Mouse (Mus musculus): ENCODE data around the gene Slc35b2. TPM values are rescaled to one million over a fixed set of nuclear protein-coding genes. Genes with fewer than 3 reads are reported as not detected.

Slc35b2 gene
- total and polyA plus RNA-seq, 2 experiments from 2014 or later = 83.8 to 87.0 TPM

GRCm38 (mm10) chr17:45556514-45557245 lies 7.0 kb upstream of the Slc35b2 start:
- Histone ChIP-seq H3K4me1 (ENCODE audit: insufficient read depth) (0 out of 2 replicates have a peak, but pooled peaks cover 6% of the 10 kb centered on the region), H3K9me3 (ENCODE audit: low read length) (no peaks in the 10 kb centered on the region), H3K27ac (ENCODE audit: low read depth, low read length) (no peak overlapping the region), H3K4me3 (ENCODE audit: low read depth, low read length) (no peak overlapping the region), H3K9ac (no peak overlapping the region), H3K27me3 (ENCODE audit: insufficient read depth, low read length) (no peaks in the 10 kb centered on the region), H3K4me2 (ENCODE audit: low read depth) (peak overlapping the region; percentile 93), H3K36me3 (ENCODE audit: insufficient read depth) (no peaks in the 10 kb centered on the region)
- 79% methylated on average over 3 of the region's 3 CpGs for WGBS
- no peak for ATAC-seq
- no peak for DNase-seq
- no peak for TF ChIP-seq CTCF (IDR thresholded peaks at IDR 0.05; ENCODE audit: low read depth)

DNA sequence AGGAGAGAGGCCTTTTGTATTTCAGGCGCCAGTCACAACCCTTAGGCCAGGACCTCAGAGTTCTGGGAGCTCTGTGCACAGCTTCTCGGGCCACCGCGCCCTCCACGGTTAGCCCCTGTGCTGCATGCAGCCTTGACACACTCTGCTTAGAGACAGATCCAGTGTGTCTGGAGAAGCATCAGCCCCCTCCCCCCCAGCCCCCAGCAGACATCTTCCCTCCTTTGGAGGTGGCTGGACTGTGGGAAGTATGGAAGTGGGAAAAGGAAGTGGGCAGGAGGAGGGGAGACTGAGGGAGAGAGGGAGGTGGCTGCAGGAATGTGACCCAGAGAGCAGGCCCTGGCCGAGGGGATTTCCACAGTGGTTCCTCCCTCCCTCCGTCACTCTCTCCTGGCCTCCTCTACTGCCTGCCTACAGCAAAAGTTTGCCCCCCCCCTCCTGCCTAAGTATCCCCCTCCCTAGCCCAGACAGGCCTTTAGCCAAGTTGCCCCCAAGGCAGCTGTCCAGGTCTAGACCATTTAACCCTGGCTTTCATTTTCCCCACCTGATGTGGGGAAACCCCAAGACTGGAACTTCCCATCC lies 6.3 kb upstream of the Slc35b2 start:
- TF ChIP-seq CTCF (IDR thresholded peaks at IDR 0.05; ENCODE audit: low read depth) = no peak
- ATAC-seq (no peak), DNase-seq (no peak)
- Histone ChIP-seq H3K27me3 (ENCODE audit: insufficient read depth, low read length) (no peaks in the 10 kb centered on the region), H3K4me2 (ENCODE audit: low read depth) (no peak overlapping the region), H3K36me3 (ENCODE audit: insufficient read depth) (no peaks in the 10 kb centered on the region), H3K27ac (ENCODE audit: low read depth, low read length) (no peak overlapping the region), H3K4me3 (ENCODE audit: low read depth, low read length) (no peak overlapping the region), H3K9ac (no peak overlapping the region), H3K4me1 (ENCODE audit: insufficient read depth) (0 out of 2 replicates have a peak, but pooled peaks cover 6% of the 10 kb centered on the region), H3K9me3 (ENCODE audit: low read length) (no peaks in the 10 kb centered on the region)
- 69% methylated on average over 7 of the region's 7 CpGs for WGBS

GRCm38 (mm10) chr17:45557998-45558862 lies 5.4 kb upstream of the Slc35b2 start:
- Histone ChIP-seq H3K4me2 (ENCODE audit: low read depth) (no peak overlapping the region), H3K4me1 (ENCODE audit: insufficient read depth) (0 out of 2 replicates have a peak, but pooled peaks cover 6% of the 10 kb centered on the region), H3K4me3 (ENCODE audit: low read depth, low read length) (no peak overlapping the region), H3K27me3 (ENCODE audit: insufficient read depth, low read length) (no peaks in the 10 kb centered on the region), H3K9ac (no peak overlapping the region), H3K36me3 (ENCODE audit: insufficient read depth) (no peaks in the 10 kb centered on the region), H3K9me3 (ENCODE audit: low read length) (no peaks in the 10 kb centered on the region), H3K27ac (ENCODE audit: low read depth, low read length) (no peak overlapping the region)
- DNase-seq (no peak), ATAC-seq (no peak)
- 71% methylated on average over 16 of the region's 16 CpGs for WGBS
- no peak for TF ChIP-seq CTCF (IDR thresholded peaks at IDR 0.05; ENCODE audit: low read depth)

DNA sequence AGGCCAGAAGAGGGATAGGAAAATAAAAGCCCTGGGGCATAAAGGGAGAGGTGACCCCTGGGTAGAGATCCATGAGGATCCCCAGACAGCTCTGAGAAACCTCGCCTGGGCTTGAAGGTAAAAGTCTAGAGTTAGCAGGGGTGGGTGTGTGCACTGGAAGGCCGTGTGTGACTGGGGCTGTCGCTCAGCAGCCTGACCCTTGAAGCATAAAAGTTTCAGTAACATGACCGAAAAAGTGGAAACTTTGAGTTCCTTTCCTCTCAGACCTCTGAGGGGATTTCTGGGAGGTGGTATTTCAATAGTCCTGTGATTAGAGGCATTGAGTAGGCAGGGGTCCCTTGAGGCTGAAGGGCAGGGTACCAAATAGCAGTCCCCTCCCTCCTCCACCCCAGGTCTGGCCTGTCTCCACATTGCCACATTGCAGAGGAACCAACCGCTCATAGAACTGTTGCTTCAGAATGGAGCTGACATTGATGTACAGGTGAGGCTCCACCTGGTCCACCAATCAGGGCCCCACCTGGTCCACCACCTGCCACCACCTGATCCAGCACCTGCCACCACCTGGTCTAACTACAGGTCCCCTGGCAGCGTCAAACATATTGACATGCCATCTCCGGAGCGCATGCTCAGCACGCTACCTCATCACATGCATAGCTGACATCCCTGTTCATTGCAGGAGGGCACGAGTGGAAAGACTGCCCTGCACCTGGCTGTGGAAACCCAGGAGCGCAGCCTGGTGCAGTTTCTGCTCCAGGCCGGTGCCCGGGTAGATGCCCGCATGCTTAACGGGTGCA lies 3.7 kb upstream of the Slc35b2 start:
- H3K4me1 ChIP-seq (ENCODE audit: insufficient read depth) = peaks cover 6% of the 10 kb centered on the region; the same call in 1 of the 2 replicates
- 87% methylated on average over 15 of the region's 15 CpGs for WGBS
- no peaks in the 10 kb centered on the region for H3K9me3 ChIP-seq (ENCODE audit: low read length)
- H3K27ac ChIP-seq (ENCODE audit: low read depth, low read length) = no peak overlapping the region
- H3K4me2 ChIP-seq (ENCODE audit: low read depth) = no peak overlapping the region
- no peaks in the 10 kb centered on the region for H3K36me3 ChIP-seq (ENCODE audit: insufficient read depth)
- TF ChIP-seq CTCF (IDR thresholded peaks at IDR 0.05; ENCODE audit: low read depth) = no peak
- no peaks in the 10 kb centered on the region for H3K27me3 ChIP-seq (ENCODE audit: insufficient read depth, low read length)
- no peak overlapping the region for H3K9ac ChIP-seq
- ATAC-seq = no peak
- no peak for DNase-seq
- no peak overlapping the region for H3K4me3 ChIP-seq (ENCODE audit: low read depth, low read length)

DNA sequence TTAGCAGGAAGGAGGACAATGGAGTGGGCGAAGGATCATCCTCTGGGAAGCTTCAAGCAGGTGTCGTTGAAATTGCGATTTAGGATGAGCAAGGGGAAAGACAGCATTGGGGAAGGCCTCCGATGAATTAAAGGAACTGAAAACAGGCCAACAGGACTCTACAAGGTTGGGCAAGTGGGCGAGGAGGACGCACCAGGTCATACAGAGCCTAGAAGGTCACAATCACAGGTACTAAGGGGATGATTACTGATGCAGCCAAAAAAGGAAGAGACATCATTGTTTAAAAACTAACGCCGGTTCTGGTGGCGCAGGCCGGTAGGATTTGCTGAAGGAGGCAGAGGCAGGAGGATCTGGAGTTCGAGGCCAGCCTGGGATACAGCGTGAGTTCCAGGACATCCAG lies 458 bp upstream of the Slc35b2 start:
- 80% methylated on average over 12 of the region's 12 CpGs for WGBS
- Histone ChIP-seq H3K4me3 (ENCODE audit: low read depth, low read length) (no peak overlapping the region), H3K4me1 (ENCODE audit: insufficient read depth) (no peaks in the 10 kb centered on the region; the same call in 1 of the 2 replicates), H3K36me3 (ENCODE audit: insufficient read depth) (peaks cover 30% of the 10 kb centered on the region), H3K9ac (no peak overlapping the region), H3K9me3 (ENCODE audit: low read length) (no peaks in the 10 kb centered on the region), H3K27me3 (ENCODE audit: insufficient read depth, low read length) (no peaks in the 10 kb centered on the region), H3K27ac (ENCODE audit: low read depth, low read length) (no peak overlapping the region), H3K4me2 (ENCODE audit: low read depth) (peak overlapping the region; percentile 98; the same call in 1 of the 2 replicates)
- TF ChIP-seq CTCF (IDR thresholded peaks at IDR 0.05; ENCODE audit: low read depth) = no peak
- DNase-seq (no peak), ATAC-seq (no peak)

DNA sequence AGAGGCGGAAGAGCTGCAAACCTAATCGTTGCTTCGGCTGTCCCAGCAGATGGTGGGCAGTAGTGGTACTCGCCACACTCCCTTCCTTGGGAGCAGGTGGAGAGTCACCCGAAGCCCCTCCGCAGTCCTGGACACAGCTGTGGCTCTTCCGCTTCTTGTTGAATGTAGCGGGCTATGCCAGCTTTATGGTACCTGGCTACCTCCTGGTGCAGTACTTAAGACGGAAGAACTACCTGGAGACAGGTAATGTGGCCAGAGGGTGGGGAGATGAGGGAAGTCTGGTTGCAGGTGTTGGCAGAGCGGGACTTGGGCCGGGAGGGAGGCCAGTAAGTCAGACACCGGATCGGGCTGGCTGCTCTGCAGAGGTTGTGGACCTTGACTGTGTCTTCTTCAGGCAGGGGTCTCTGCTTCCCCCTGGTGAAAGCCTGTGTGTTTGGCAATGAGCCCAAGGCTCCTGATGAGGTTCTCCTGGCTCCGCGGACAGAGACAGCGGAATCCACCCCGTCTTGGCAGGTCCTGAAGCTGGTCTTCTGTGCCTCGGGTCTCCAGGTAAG lies 934 bp downstream of the Slc35b2 start:
- no peak for ATAC-seq
- 8% methylated on average over 18 of the region's 18 CpGs for WGBS
- no peak for DNase-seq
- Histone ChIP-seq H3K4me1 (ENCODE audit: insufficient read depth) (no peaks in the 10 kb centered on the region; the same call in 1 of the 2 replicates), H3K9ac (peak overlapping the region; percentile 89), H3K27ac (ENCODE audit: low read depth, low read length) (peak overlapping the region; percentile 80), H3K27me3 (ENCODE audit: insufficient read depth, low read length) (no peaks in the 10 kb centered on the region), H3K36me3 (ENCODE audit: insufficient read depth) (peaks cover 44% of the 10 kb centered on the region), H3K9me3 (ENCODE audit: low read length) (no peaks in the 10 kb centered on the region), H3K4me2 (ENCODE audit: low read depth) (peak overlapping the region; percentile 98), H3K4me3 (ENCODE audit: low read depth, low read length) (peak overlapping the region; percentile 84)
- TF ChIP-seq CTCF (IDR thresholded peaks at IDR 0.05; ENCODE audit: low read depth) = no peak
